Mouse (Mus musculus): Measurements from ENCODE around the gene Rad50.

Gene Rad50

DNA sequence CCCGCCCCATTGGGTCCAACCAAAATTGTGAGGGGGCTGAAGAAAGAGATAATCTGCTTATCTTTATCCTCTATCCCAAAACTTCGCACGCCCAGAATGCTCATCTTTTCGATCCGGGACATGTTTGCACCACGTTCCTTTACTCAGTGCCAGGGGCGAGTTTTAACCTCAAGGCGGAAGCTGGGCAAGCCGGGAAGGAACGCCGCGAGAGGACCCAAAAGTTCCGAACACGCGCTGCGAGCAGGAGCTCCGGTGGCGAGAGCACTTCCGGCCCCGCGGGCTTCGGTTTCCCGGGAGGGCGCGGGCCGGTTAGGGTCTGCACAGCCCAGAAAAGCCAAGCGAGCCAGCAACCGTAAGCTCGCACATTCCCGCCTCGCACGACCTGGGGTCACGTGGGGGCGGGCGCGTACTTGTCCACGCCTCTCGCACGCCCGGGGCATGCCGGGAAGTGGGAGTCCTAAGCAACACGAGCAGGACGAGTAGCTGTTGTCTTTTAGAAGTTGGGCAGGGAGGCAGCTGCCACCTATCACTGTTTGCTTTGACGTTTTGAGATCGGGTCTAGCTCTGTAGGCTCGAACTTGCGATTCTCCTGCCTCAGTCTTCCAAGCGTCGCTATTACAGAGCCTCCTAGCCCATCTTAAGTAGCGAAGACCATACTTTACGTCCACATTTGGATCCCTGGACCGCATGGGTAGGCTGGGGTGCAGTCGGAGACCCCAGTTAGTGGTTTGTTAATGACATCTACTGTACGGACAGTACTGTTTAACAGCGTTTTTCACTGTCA is at the start of gene Rad50:
TSS of gene Rad50 (minus strand) at position 386 of the 784 bp plus-strand sequence.
- DNase-seq = peak; percentile 96

DNA sequence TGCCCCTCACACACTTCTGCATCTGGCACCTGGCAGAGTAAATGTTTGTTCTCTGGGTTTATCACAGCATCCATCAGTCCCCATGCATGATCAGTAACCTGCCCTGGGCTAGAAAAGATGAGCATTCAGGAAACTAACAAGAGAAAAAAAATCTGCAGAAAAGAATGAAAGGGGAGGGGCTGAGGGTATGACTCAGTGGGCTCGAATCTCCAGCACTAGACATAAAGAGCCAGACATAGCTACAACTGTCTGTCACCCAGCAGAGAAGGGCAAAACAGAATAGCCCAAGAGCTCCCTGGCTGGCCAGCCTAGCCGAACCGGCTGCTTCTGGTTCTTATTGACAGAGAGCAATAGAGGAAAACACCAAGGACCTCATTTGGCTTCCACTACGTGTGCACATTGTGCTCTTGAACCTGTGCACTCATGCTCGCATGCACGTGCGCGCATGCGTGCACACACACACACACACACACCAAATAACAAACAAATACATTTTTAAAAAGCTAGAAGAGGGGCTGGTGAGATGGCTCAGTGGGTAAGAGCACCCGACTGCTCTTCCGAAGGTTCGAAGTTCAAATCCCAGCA is 48.0 kb upstream of the Rad50 start:
- no peak for DNase-seq

DNA sequence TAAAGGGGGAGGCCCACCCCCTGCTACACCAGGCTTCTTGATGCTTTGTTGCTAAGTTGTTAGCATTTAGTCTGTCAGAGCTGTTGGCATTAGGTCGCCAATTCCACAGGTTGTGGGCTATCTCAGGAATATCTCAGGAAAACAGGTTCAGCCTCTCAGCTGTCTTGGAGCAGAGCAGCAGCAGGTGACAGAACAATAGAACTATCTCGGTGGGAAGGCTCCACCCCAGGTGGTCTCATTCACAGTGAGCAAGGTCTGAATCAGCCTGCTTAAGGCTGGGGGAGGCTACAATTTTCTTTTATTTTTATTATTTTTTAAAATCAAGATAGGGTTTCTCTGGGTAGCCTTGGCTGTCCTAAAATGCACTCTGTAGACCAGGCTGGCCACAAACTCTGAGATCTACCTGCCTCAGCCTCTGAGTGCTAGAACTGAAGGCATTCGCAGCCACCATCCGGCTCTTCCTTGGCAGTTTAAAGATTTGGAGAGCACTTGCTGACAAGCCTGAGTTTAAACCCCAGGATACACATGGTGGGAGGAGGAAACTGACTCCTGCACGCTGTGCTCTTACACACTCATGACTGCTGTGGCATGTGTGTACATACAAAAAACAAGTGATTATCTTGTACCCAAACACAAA is 42.7 kb upstream of the Rad50 start:
- no peak for DNase-seq

DNA sequence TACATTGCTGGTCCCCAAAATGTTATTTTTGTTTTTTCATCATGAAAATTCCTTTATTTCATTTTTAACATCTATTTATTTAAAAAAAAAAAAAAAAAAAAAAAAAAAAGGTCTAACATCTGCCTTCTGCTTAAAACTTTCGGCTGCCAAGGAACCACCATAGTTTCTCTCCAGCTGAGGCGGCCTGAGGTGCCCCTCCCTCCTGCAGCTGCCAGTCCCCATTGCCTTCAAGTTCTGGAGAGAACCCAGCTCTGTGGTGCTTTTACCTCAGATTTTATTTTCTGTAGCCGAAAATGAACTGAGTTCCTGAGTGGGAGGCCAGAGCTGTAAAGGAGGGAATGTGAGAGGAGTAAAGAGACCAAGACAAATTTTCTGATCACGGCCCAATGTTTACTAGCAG is 42.2 kb upstream of the Rad50 start:
- no peak for DNase-seq

DNA sequence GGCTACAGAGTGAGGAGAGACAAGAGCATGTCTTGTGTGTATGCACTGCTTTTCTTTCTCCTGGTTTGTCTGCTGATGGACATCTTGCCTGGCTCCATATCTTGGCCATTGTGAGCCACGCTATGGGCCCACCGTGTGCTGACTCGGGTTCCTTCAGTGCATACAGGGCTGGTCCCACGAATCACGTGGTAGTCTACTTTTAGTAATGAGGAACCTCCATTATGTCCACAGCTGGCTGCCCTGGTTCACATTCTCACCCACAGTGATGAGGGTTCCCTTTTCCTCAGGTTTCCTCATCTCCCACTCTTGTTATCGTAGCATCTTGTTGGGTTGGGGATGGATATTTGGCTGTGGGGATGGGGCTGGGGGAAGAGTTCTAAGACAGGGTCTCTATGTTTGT is 41.5 kb upstream of the Rad50 start:
- DNase-seq = peak; percentile 36

DNA sequence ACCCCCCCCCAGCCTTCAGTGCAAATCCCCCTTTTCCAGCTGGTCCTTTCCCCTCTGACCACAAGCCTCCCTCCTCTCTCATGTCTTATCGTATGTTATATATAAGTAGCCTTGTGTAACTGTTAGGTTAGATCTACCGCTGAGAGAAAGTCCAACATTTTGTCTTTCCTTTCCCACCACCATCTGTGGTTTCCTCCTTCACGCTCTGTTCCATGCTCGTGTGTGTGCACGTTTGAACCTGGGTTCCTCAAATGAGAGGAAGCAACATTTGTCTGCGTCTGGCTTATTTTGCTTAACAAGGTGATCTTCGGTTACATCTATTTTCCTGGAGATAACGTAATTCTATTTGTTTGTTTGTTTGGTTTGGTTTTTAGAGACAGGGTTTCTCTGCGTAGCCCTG is 40.9 kb upstream of the Rad50 start:
- DNase-seq = no peak

DNA sequence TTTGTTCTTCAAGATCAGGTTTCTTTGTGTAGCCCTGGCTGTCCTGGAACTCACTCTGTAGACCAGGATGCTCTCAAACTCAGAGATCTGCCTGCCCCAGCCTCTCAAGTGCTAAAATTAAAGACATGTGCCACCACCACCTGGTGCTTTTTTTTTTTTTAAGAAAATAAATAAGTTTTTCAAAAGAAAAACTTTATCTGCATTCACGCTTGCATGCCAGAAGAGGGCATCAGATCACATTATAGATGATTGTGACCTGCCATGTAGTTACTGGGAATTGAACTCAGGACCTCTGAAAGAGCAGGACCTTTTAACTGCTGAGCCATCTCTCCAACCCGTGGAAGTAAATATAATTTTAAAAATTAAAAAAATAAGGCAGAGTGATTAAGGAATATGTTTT is 38.1 kb upstream of the Rad50 start:
- no peak for DNase-seq

DNA sequence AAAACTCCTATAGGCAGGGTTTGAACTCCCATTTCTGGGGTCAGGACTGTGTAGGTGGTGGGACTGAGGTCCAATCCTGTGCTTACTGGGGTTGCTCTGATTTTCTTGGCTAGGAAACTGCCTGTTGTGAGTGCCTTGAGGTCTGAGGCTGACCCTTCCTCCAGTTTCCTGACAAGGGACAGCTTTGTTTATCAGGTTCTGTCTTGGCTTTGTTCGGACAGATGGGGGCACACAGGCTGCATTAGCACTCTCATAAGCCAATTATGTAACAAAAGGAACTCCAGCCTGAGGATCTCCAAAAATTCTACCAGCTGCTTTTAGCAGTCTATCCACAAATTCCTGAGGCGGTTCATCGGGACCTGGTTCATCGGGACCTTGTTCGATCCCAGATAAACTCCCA is 35.2 kb upstream of the Rad50 start:
- peak; percentile 58 for DNase-seq

DNA sequence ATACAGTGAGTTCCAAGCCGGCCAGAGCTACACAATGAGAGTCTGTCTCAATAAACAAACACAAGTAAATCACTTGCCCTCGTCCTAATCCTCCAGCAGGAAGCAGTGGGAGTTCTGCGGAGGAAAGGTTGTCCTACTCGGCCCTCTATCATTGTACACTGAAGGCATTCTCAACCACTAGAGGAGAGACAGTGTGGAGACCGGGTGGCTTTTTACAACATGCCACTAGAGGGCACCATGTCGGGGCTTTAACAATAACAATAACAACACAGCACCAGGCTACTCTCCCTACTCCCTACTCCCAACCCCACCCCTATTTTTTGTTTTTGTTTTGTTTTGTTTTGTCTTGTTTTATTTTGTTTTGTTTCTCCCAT is 30.4 kb upstream of the Rad50 start:
- DNase-seq = peak; percentile 83

DNA sequence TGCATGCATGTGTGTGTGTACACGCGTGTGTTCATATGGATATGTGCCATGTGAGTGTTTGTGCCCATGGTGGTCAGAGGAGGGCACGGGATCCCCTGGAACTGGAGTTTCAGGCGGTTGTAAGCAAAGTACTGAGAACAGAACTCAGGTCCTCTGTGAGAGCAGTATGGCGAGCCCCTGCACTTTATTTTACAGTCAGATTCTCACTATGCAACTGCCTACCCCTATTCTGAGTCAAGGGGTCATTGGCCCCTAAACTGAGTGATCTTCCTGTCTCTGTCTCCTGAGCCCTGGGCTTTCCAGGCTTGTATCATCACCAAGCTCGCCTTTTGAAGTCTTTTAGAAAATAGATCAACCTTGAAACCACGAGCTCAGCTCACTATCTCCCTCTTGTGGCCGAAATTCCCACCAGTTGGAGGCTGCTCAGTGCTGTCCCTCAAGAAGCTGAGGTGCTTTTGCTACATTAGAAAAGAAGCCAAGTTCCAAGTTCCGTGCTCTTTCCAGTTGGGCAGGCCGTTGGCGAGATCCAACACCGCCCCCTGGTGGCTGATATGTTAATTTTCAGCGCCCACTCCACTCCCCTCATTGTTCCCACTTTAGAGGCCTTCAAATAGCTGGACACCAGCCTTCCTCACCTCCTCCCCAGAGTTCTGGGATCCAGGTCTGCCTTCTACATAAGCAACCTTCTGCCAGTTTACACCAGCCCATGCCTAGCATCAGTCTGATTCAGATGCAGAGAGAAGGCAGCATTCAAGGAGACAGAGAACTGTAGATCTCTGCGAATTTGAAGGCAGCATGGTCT is 29.9 kb upstream of the Rad50 start:
- peak; percentile 90 for DNase-seq

DNA sequence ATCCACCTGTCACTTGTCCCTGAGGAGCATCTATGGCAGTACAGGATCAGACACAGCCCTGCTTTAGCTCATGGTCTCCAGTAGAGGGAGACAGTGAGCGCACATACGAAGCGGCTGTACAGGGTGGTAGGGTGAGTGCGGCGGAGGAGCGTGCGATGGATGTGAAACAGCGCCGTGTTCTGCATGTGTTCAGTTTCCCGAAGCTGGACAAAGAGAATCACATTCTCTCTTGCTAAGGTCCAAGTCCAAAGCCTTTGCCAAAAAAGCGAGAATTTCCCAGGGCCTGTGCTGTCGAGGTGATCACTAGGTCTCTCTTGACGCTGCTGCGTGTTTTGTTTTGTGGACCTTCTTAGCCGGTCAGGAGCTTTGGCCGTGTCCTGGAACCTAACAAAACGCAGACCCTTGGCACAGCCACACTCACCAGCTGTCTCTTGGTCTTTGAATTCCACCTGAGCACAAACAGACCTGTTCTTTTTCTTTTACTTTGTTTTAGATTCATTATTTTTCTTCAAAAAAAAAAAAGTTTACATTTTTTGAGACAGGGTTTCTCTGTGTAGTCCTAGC is 28.6 kb upstream of the Rad50 start:
- peak; percentile 72 for DNase-seq

DNA sequence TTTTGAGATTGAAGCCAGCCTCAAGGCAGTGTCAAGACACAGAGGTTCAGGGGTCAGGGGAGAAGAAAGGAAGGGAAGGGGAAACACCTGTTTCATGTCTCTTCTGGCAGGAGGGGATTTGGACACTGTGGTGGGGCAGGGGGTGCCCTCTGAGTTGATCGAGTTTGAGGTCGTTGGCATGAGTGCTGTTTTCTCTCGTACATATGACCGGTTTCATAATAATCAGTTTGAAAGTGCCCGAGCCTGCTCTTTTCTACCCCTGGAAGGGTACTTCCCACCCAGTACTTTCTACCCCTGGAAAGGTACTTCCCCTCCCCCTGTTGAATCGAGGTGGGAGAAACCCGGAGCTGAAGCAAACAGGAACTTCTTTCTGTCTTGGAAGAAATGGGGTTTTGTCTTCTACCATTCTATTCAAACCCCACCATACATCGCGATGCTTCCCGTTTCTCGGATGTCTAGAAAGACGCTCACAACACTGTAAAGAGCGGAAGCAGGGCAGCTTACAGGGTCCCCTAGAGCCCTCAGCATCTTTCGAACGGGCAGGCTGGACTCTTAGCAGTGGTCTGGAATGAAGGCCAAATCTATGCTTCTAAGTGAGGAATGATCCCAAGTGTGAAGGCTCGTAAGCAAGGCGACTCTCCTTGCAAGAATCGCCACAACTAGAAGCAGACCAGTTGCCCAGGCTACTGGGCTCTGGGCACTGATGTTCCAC is 28.0 kb upstream of the Rad50 start:
- no peak for DNase-seq

DNA sequence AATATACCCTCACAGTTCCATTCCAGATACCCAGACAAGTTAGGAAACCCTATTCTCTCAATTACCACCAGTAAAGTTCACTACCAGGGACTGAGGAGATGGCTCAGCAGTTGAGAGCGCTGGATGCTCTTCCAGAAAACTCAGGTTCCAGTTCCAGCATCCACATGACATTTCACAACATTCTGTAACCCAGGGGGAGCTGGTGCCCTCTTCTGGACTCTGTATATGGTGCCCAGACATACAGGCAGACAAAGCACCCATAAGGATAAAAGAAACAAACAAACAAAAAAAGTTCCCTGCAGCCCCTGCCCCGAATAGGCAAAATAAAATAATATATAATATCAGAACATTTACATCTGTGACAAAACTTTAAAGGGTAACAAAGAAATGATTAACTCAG is 27.3 kb upstream of the Rad50 start:
- DNase-seq = no peak

DNA sequence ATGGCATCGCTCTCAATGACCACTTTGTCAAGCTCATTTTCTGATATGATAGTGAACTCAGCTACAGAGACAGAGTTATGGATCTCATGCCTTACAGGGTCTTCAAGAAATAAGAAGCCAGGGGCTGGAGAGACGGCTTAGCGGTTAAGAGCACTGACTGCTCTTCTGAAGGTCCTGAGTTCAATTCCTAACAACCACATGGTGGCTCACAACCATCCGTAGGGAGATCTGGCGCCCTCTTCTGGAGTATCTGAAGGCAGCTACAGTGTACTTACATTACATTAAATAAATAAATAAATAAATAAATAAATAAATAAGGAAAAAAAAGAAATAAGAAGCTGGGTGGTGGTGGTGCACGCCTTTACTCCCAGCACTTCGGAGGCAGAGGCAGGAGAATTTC is 26.7 kb upstream of the Rad50 start:
- DNase-seq = no peak

DNA sequence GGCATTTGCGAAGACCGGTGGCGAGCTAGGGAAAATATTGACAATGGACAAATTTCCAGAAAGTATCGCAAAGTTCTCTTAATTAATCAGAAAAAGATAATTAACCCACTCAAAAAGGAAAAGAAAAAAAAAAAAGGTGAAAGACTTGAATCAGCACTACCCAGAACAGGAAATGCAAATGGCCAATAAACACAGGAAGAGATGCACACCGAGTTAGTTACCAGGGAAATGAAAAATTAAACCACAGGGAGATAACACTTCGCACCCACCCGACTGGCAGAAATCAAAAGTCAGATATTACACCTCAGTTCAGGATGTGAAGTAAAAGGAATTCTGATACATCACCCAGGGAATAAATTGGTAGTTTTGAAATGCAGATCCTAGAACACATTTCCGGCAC is 25.1 kb upstream of the Rad50 start:
- no peak for DNase-seq

DNA sequence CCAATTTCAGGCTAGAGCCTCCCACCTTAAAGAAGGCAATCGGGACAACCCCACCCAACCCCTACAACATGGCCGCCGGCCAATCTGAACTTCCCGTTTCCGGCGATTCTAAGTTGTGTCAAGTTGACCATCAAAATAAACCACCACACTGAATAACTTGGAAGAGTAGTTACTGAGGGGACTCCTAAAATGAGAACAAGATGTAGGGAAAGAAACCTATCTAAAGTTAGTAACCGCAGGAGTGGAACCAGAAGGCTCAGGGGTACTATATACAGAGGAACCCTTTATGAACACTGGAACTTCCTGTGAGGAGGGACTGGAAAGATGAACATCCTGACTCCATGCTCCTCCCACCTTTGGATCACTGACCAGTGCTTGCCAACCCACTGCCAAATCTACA is 24.3 kb upstream of the Rad50 start:
- DNase-seq = no peak

DNA sequence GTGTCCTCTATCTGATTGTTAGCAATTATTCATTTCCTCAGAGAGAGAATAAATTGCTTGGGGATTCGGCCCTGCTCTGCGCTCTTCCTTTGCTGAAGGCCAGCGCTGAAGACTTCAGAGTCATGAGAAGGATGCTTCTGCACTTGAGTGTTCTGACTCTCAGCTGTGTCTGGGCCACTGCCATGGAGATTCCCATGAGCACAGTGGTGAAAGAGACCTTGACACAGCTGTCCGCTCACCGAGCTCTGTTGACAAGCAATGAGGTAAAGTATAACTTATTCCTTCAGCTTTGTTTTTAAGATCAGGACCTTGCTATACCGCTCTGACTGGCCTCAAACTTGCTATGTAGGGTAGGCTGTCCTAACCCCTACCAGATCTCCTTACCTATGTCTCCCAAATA is 13.6 kb upstream of the Rad50 start, which contains the start of gene Il5:
TSS of gene Il5 (plus strand) at position 80 of the 400 bp plus-strand sequence.
- DNase-seq = no peak

DNA sequence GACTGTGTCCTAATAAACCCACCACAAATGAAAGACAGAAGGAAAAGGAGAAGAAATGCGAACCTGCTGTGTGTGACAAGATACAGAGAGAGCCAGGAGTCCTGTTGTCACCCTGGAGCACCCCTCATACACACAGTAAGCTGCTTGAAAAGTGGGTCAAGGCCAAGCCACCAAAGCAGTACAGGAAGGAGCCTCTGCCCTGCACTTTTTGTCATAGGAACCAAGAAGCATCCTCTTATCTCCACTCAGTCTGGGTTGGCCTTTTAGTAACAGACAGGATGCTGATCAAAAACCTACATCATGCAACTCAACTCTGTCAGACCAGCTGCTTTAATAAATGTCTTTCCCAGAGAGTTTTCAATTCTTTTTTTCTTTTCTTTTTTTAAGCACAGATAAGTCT is 12.6 kb upstream of the Rad50 start:
- DNase-seq = no peak

DNA sequence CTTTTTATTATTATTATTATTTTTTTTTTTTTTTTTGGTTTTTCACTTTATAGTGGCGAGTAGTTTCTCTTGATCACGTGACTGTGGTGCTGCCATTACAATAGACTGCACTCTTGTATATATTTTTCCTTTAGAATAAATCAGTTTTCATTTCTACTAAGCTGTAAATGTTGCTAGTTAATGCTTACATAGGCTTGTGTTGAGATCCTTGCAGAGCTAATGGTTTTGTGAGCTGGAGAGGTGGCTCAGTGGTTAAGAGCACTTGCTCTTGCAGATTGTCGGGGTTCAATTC is 545 bp upstream of the Rad50 start:
- DNase-seq = no peak

DNA sequence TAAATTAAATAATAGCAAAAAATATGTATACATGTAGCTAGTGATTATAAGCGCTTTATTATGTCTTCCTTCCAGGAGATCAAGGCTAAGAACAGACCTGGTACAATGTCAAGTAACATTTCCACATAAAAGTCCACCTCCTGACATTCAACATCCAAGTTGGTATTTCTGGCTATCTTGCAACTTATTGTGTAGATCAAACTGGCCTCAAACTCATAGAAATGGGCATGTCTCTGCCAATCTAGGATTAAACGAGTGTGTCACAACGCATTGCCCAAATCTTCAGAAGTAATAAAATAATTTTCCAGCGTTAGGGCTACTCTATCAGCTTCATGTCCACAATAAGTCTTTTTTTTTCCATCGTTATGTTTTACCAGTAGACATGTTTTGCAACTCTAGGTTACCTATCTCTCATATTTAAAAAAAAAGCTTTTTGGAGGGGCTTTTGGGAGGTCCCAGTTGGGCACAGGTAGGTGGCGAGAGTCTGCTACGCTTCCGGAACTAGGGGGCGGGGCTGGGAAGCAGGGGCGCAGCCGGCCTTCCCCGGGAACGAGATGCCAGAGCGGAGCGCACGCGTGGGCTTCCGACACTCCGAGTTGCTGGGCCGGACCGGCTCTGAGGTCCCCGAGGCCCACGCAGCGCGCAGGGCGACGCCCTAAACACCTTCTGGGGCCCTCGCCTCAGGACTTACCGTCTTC is 734 bp downstream of the Rad50 start:
- peak; percentile 39 for DNase-seq

DNA sequence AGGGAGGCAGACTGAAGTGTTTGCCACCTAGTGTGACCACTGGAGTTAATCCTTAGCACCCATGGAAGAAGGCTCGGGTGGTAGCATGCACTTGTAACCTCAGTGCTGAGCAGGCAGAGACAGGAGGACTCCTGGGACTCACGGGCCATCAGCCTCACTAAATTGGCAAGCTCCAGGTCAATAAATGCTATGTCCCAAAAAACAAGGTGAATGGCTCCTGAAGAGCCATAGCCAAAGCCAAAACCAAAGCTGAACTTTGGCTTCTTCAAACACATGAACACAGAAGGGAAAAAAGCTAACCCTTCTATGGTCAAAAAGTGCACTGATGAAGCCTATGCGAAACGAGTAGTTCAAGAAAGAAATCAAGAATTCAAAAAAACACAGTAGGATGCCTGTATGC is 7.8 kb downstream of the Rad50 start:
- no peak for DNase-seq

DNA sequence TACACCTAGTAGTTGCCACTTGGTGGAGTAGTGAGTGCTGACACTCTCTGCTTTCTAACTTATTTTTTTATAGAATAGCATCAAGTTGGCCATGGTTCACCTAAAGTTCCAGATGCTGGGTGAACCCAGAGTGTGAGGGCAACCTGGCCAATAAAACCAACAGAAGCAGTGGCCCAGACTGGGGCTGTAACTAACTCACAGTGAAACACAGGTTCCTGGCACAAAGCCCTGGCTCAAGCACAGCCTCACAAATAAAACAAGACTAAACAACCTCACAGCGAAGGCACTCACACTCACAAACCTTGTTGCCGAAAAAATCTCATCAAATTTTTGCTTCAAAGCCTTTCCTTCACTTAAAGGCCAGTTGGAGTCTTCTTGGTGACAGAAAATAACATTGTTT is 8.6 kb downstream of the Rad50 start:
- no peak for DNase-seq
